Mouse (Mus musculus) mouse trophoblast stem cell (cell line): ENCODE data around the gene Gm14597.
"Not testable (repeated sequence)": the region's sequence is repeated elsewhere in the genome, so short reads cannot be mapped to it uniquely, and the experiment has no call there.

Source experiments
- in situ Hi-C, 2 experiments: fragments of 300-500 bp; cut with MseI, MboI; formaldehyde crosslinking; loops; 2 replicates in 1 of 2; 3 replicates in 1 of 2; pipeline ENCODE4 v1.15.1; 2025

The Gm14597 gene

GRCm38 (mm10) chrX:53608879-53609278 lies at the start of gene Gm14597:
Gene Gm14597, minus strand, starts transcription at chrX:53608979.
- in situ Hi-C loops, result not testable (repeated sequence)

GRCm38 (mm10) chrX:53652917-53653316 lies 44.1 kb upstream of the Gm14597 start:
- in situ Hi-C loops, result not testable (repeated sequence)

- in situ Hi-C loops, result no loop called here
Observed at GRCm38 (mm10) chrX:53645885-53646284, 37.1 kb upstream of the Gm14597 start.

- in situ Hi-C loops, result not testable (repeated sequence)
Observed at GRCm38 (mm10) chrX:53642980-53643961, 34.5 kb upstream of the Gm14597 start, which contains the start of gene Rtl8a. Gene Rtl8a, minus strand, starts transcription at chrX:53643682.

GRCm38 (mm10) chrX:53642604-53642979 lies 33.8 kb upstream of the Gm14597 start:
- in situ Hi-C loops, result not testable (repeated sequence)

GRCm38 (mm10) chrX:53638107-53638506 lies 29.3 kb upstream of the Gm14597 start:
- in situ Hi-C loops, result not testable (repeated sequence)

GRCm38 (mm10) chrX:53611395-53611794 lies 2.6 kb upstream of the Gm14597 start:
- in situ Hi-C loops, result not testable (repeated sequence)

- in situ Hi-C loops, result no loop called here
Observed at GRCm38 (mm10) chrX:53610571-53610970, 1.8 kb upstream of the Gm14597 start.

GRCm38 (mm10) chrX:53608122-53608813 lies 511 bp downstream of the Gm14597 start:
- in situ Hi-C loops, result no loop called here

- in situ Hi-C loops, result no loop called here
Observed at GRCm38 (mm10) chrX:53607242-53608121, 1.3 kb downstream of the Gm14597 start, which contains the start of gene Rtl8c. Gene Rtl8c, plus strand, starts transcription at chrX:53608032.

GRCm38 (mm10) chrX:53606176-53606575 lies 2.6 kb downstream of the Gm14597 start:
- in situ Hi-C loops, result not testable (repeated sequence)

- in situ Hi-C loops, result loop anchor here in 1 of 2 experiments (5.0 kb wide), 1 partner anchor 72 kb away; the partner anchor contains the start of gene Rtl8b
Observed at GRCm38 (mm10) chrX:53599993-53600392, 8.8 kb downstream of the Gm14597 start.

GRCm38 (mm10) chrX:53583404-53583803 lies 25.4 kb downstream of the Gm14597 start:
- in situ Hi-C loops, result not testable (repeated sequence)

- in situ Hi-C loops, result not testable (repeated sequence)
Observed at GRCm38 (mm10) chrX:53581407-53581806, 27.4 kb downstream of the Gm14597 start.

GRCm38 (mm10) chrX:53579311-53579710 lies 29.5 kb downstream of the Gm14597 start:
- in situ Hi-C loops, result no loop called here
